Mouse (Mus musculus) neural tube, postnatal 0 days (tissue): Measurements from ENCODE around the gene Kif16b. TPM values are rescaled to one million over a fixed set of nuclear protein-coding genes. Genes with fewer than 3 reads are reported as not detected.

ENCODE experiments used
- polyA plus RNA-seq: library from polyadenylated mRNA; unstranded; fragments of >200 nt; fragmentation: Nextera tagmentation; extraction: Ambion mirVana; gene quantifications from 2 replicates; pipeline ENCODE4 v1.2.1, GENCODE M21; 2015

Gene Kif16b
- 2.9 and 3.0 TPM in 2 replicates for polyA plus RNA-seq

DNA sequence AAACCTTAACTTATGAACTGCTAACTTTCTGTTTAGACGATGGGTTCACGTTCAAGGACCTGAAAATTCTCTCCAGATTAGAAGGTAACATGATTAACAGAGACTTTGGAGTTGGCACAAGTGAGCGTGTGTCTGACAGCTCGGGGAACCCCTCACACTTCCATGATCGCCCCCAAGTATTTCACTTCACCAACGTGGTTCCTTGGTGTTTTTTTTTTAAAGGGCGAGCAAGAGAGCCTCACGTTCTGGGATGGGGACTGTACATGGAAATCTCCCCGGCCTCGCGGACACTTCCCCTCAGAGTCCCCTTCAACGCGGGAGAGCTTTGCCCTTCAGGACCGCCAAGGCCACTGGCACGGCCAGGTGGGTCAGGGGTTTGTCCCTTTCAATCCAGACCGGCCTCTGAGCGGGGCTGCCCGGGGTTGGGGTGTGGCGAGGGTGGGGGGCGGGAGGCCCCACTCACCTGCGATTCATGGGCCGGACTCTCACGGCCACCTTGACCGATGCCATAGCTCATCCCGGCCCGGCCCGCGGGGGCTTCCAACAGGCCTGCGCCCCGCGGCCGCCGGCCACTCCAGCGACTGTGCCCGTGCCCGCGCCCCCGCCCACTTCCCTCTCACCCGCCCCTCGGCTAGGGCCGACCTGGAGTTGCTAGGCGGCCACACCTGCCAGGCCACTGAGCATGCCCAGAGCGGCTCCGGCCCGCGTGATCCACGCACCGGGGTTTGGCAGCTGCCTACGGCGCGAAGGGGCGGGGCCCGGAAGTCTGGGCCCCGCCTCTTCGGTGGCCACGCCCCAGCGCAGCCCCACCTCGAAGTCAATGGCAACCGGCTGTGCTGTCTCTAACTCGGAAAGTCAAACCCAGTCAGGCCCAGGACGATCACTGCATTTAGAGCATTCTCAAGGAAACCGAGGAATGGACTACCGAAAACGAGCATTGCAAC lies at the start of gene Kif16b:
Kif16b (minus strand) TSS at position 670 of the 944 bp plus-strand sequence.

Other genes with a start within 250 kb of the Kif16b start
- 44.0 and 48.8 TPM in 2 replicates for gene Snrpb2, start 161.5 kb upstream of the Kif16b start, polyA plus RNA-seq
- gene Otor, start 176.9 kb upstream of the Kif16b start, polyA plus RNA-seq = 0.27 and 0.33 TPM in 2 replicates